Mouse (Mus musculus): ENCODE data around the gene Reck. TPM values are rescaled to one million over a fixed set of nuclear protein-coding genes. Genes with fewer than 3 reads are reported as not detected.

Reck gene
- polyA plus RNA-seq, 1 experiment from 2014 or later: 12.8 TPM

DNA sequence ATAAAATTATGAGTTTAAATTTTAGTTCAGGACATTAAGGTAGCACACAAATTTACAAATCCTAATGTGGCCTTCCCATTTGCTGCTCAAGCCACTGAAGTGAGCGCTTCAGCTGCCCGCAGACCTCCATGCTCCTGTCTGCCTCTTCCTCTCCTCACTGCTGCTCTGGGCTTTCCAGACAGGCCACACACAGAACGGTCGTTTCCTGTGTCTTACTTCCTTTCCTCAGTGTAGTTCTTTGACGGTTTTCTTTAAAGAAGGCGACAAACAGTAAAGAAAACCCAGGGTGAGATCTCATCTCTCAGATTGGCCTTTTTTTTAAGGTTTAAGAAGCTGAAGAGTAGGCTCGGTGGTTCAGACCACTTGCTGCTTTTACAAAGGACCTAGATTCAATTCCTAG is 28.4 kb downstream of the Reck start:
- no peak overlapping the region for H3K9ac ChIP-seq
- no peak overlapping the region for H3K27ac ChIP-seq (ENCODE audit: poor library complexity, severe bottlenecking)
- no peak for ATAC-seq (ENCODE audit: insufficient number of reproducible peaks, low FRiP score)
- H3K36me3 ChIP-seq: peaks cover 28% of the 10 kb centered on the region
- H3K4me3 ChIP-seq: no peak overlapping the region
- H3K4me1 ChIP-seq (replicated peaks): peaks cover 15% of the 10 kb centered on the region
- no peaks in the 10 kb centered on the region for H3K9me3 ChIP-seq (replicated peaks)
- H3K4me2 ChIP-seq: no peak overlapping the region
- WGBS: 62% methylated on average over 7 of the region's 7 CpGs
- no peaks in the 10 kb centered on the region for H3K27me3 ChIP-seq (replicated peaks)

DNA sequence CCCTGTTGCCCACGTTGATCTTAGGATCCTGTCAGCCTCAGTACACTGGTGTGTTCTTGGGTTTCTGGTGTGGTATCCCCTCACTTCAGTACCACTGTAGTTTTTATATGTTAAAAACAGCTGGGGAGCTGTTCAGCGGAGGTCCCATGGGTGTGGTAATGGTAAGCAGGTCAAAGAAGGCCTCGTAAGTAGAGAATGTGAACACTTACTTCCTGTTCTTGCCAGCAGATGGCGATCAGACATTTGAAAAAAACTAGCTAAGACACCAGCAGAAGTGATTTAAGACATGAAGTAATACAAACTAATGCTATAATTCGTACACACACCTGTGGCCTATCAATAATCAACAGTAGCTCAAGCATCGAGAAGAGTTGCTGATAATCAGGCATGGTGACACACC is 31.1 kb downstream of the Reck start:
- H3K27ac ChIP-seq (ENCODE audit: poor library complexity, severe bottlenecking): no peak overlapping the region
- no peak overlapping the region for H3K4me3 ChIP-seq
- no peak overlapping the region for H3K4me2 ChIP-seq
- H3K9me3 ChIP-seq (replicated peaks): no peaks in the 10 kb centered on the region
- WGBS: 29% methylated on average over 6 of the region's 6 CpGs
- no peaks in the 10 kb centered on the region for H3K27me3 ChIP-seq (replicated peaks)
- H3K9ac ChIP-seq: no peak overlapping the region
- H3K4me1 ChIP-seq (replicated peaks): no peaks in the 10 kb centered on the region
- no peak for ATAC-seq (ENCODE audit: insufficient number of reproducible peaks, low FRiP score)
- H3K36me3 ChIP-seq: peaks cover 31% of the 10 kb centered on the region

DNA sequence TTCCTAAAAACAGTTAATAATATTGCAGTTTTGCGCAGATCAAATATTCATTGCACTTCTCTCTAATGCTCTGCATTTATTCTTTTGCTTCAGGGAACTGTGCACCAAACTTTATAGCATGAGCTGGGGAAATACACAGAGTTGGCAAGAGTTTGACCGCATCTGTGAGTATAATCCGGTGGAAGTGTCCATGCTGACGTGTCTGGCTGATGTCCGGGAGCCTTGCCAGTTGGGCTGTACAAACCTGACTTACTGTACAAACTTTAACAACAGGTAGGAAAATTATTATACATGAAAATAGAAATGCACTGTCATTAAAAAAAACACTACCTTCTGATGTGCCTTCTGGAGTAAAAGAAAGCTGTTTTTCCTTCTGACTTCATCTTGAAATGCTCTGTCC is 42.9 kb downstream of the Reck start:
- ATAC-seq (ENCODE audit: insufficient number of reproducible peaks, low FRiP score): no peak
- H3K27ac ChIP-seq (ENCODE audit: poor library complexity, severe bottlenecking): no peak overlapping the region
- H3K4me1 ChIP-seq (replicated peaks): no peaks in the 10 kb centered on the region
- no peaks in the 10 kb centered on the region for H3K9me3 ChIP-seq (replicated peaks)
- H3K9ac ChIP-seq: no peak overlapping the region
- H3K4me3 ChIP-seq: no peak overlapping the region
- H3K27me3 ChIP-seq (replicated peaks): no peaks in the 10 kb centered on the region
- H3K4me2 ChIP-seq: no peak overlapping the region
- WGBS: 85% methylated on average over 5 of the region's 5 CpGs
- H3K36me3 ChIP-seq: peaks cover 63% of the 10 kb centered on the region

DNA sequence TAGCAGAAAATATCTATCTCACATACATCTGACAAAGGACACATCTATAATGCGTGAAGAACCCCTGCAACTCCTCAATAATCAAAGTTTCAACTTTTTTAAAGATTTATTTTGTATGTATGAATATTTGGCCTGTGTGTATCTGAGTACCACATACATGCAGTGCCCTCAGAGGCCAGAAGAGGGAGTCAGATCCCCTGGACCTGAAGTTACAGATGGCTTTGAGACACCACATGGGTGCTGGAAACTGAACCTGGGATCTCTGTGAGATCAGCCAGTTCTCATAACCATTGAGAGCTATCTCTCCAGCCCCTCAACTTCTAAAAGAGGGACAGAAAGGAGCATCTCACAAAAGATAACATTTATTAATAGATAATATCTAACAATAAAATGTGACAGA is 45.3 kb downstream of the Reck start:
- Histone ChIP-seq H3K4me2 (no peak overlapping the region), H3K36me3 (peaks cover 52% of the 10 kb centered on the region), H3K9ac (no peak overlapping the region), H3K27ac (ENCODE audit: poor library complexity, severe bottlenecking) (no peak overlapping the region), H3K4me3 (no peak overlapping the region), H3K4me1 (replicated peaks) (no peaks in the 10 kb centered on the region), H3K27me3 (replicated peaks) (no peaks in the 10 kb centered on the region), H3K9me3 (replicated peaks) (no peaks in the 10 kb centered on the region)
- no peak for ATAC-seq (ENCODE audit: insufficient number of reproducible peaks, low FRiP score)
- 86% methylated on average over 1 of the region's 1 CpGs for WGBS

DNA sequence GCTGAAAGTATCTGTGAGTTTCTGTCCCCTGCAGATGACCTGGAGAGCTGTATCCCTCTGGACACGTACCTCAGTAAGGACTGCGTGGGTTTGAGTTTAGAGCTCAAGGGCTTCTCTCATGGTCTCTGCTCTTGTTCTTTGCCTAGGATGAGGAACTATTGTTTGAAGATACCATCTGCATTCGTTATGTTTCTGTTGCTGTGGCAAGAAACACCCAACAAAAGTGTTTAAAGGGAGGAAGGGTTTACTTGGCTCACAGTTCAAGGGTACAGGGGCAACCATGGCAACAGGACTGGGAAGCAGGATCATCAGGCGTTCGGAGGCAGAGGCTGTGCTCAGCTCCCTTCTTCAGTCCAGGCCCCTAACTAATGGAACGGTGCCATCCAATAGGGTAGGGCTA is 49.8 kb downstream of the Reck start:
- no peaks in the 10 kb centered on the region for H3K9me3 ChIP-seq (replicated peaks)
- no peak overlapping the region for H3K9ac ChIP-seq
- 87% methylated on average over 6 of the region's 6 CpGs for WGBS
- H3K4me3 ChIP-seq: no peak overlapping the region
- no peaks in the 10 kb centered on the region for H3K4me1 ChIP-seq (replicated peaks)
- peaks cover 65% of the 10 kb centered on the region for H3K36me3 ChIP-seq
- no peak overlapping the region for H3K27ac ChIP-seq (ENCODE audit: poor library complexity, severe bottlenecking)
- H3K27me3 ChIP-seq (replicated peaks): no peaks in the 10 kb centered on the region
- no peak overlapping the region for H3K4me2 ChIP-seq
- ATAC-seq (ENCODE audit: insufficient number of reproducible peaks, low FRiP score): no peak

DNA sequence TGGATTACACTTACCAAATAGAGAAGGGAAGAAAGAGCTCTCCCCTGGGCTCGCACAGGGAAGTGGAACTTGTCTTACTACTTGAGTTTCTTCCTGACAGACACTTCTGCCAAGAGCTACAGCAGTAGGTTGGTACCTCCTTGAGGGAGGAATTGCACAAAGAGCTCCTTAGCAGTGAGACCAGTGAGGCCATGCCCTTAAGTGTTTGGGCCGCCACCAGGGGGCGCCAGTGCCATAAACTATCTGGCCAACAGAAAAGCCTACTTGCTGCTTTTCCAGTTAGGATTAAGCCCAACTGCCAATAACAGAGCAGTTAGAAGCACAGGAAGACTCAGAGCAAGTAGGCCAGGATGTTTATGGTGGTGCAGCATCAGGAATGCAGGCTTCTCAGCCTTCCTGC is 50.4 kb downstream of the Reck start:
- no peaks in the 10 kb centered on the region for H3K9me3 ChIP-seq (replicated peaks)
- H3K4me2 ChIP-seq: no peak overlapping the region
- WGBS: 9% methylated on average over 3 of the region's 3 CpGs
- no peak overlapping the region for H3K4me3 ChIP-seq
- no peak overlapping the region for H3K27ac ChIP-seq (ENCODE audit: poor library complexity, severe bottlenecking)
- H3K27me3 ChIP-seq (replicated peaks): no peaks in the 10 kb centered on the region
- peaks cover 65% of the 10 kb centered on the region for H3K36me3 ChIP-seq
- H3K4me1 ChIP-seq (replicated peaks): no peaks in the 10 kb centered on the region
- H3K9ac ChIP-seq: no peak overlapping the region
- ATAC-seq (ENCODE audit: insufficient number of reproducible peaks, low FRiP score): peak; percentile 72

DNA sequence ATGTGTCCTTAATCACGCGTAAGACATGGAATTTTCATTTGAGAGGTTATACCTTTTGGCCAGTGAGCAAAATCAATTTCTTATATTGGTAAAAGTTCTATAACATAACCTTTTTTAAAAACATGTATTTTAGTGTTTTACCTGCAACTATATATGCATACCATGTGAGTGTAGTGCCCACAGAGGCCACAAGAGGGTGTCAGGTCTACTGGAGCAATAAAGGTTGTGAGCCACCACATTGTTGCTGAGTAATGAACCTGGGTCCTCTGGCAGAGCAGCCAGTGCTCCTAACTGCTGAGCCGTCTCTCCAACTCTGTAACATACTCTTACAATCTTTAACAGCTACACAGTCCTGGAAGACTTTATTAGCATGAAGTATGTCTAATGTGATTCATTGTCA is 52.5 kb downstream of the Reck start:
- peaks cover 78% of the 10 kb centered on the region for H3K36me3 ChIP-seq

DNA sequence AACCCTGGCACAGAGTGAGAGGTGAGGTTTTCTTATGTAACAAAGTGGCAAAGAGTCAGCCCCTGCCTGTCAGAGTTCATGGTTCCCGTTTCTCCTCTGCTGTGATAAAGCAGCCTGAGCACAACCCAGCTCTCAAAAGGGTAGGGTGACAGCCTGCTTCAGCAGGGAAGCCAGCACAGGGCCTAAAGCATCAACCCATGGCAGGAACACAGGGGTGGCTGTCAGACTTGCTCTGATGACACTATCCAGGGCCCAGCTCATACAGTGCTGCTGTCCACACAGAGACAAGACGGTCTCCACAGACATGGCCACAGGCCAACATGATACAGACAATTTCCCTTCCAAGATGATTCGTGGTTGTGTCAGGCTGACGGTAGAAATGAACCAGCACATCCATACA is 56.5 kb downstream of the Reck start:
- H3K27ac ChIP-seq (ENCODE audit: poor library complexity, severe bottlenecking): no peak overlapping the region
- H3K9ac ChIP-seq: no peak overlapping the region
- H3K36me3 ChIP-seq: peaks cover 75% of the 10 kb centered on the region
- H3K4me1 ChIP-seq (replicated peaks): 0 out of 2 replicates have a peak, but pooled peaks cover 5% of the 10 kb centered on the region
- no peak overlapping the region for H3K4me3 ChIP-seq
- WGBS: 42% methylated on average over 4 of the region's 4 CpGs
- no peaks in the 10 kb centered on the region for H3K27me3 ChIP-seq (replicated peaks)
- no peaks in the 10 kb centered on the region for H3K9me3 ChIP-seq (replicated peaks)
- H3K4me2 ChIP-seq: no peak overlapping the region
- peak; percentile 55; the same call in 1 of the 2 replicates for ATAC-seq (ENCODE audit: insufficient number of reproducible peaks, low FRiP score)

More for the DNA sequence above, 52.5 kb downstream of the Reck start:
- H3K4me1 ChIP-seq (replicated peaks): 0 out of 2 replicates have a peak, but pooled peaks cover 4% of the 10 kb centered on the region
- 88% methylated on average over 3 of the region's 3 CpGs for WGBS
- H3K9ac ChIP-seq: no peak overlapping the region
- no peak overlapping the region for H3K4me3 ChIP-seq
- ATAC-seq (ENCODE audit: insufficient number of reproducible peaks, low FRiP score): no peak
- no peak overlapping the region for H3K4me2 ChIP-seq
- H3K27me3 ChIP-seq (replicated peaks): no peaks in the 10 kb centered on the region
- no peak overlapping the region for H3K27ac ChIP-seq (ENCODE audit: poor library complexity, severe bottlenecking)
- no peaks in the 10 kb centered on the region for H3K9me3 ChIP-seq (replicated peaks)

DNA sequence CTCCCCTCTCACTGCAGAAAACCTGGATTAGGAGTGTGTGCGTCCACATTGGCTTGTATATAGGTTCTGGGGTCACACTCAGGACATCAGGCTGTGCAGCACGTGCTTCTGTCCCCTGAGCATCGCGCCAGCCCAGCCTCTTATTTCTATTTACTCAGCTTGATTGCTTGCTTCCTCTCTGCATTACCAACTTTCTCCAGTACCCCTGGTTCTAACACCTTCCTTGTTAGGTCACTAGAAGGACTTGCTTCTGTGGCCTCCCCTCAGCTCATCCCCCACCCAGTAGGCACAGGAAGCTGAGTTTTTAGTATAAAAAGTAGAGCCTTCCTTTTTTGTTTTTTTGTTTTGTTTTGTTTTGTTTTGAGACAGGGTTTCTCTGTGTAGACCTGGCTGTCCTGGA is 60.9 kb downstream of the Reck start:
- Histone ChIP-seq H3K4me1 (replicated peaks) (0 out of 2 replicates have a peak, but pooled peaks cover 6% of the 10 kb centered on the region), H3K4me2 (no peak overlapping the region), H3K27me3 (replicated peaks) (no peaks in the 10 kb centered on the region), H3K9me3 (replicated peaks) (no peaks in the 10 kb centered on the region), H3K36me3 (peaks cover 59% of the 10 kb centered on the region), H3K27ac (ENCODE audit: poor library complexity, severe bottlenecking) (no peak overlapping the region), H3K4me3 (no peak overlapping the region), H3K9ac (no peak overlapping the region)
- ATAC-seq (ENCODE audit: insufficient number of reproducible peaks, low FRiP score): no peak
- 67% methylated on average over 4 of the region's 4 CpGs for WGBS

DNA sequence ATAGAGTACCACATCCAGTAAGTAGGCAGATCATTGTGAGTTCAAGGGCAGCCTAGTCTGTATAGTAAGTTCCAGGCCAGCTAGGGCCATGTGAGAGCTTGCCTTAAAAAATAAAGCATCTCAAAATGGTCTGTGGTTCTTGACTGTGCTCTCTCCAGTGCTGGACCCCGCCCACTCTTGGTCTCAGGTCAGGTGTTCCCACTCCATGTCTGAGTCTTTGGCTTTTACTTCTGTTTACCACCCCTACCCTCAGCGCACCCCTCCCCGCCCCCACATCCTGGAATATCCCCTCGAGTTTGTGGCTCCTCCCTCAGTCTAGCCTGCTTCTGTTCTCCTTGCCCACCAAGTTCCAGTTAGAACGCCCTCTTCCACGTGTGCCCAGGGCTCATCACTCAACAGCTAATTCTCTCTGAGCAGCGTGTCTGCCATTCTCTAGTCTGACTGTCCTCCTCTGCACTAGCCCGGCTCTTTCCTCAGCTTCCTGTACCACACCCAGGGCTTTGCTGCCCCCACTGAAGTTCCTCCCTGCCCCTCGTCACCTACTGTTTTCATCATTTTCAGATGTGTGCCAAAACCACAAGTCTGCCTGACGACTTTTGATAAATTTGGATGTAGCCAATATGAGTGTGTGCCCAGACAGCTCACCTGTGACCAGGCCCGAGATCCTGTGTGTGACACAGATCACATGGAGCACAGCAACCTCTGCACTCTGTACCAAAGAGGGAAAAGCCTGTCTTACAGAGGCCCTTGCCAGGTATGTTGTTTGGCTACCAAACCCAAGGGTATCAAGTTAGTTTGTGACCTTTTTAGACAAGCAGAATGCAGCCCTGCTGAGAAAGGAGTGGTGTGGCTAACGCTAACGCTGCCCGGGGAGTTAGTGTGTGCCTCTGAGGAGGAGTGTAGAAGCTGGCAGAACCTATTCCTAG is 61.7 kb downstream of the Reck start:
- Histone ChIP-seq H3K27me3 (replicated peaks) (no peaks in the 10 kb centered on the region), H3K9me3 (replicated peaks) (no peaks in the 10 kb centered on the region), H3K9ac (no peak overlapping the region), H3K4me3 (no peak overlapping the region), H3K36me3 (peaks cover 55% of the 10 kb centered on the region), H3K4me2 (no peak overlapping the region), H3K4me1 (replicated peaks) (0 out of 2 replicates have a peak, but pooled peaks cover 3% of the 10 kb centered on the region), H3K27ac (ENCODE audit: poor library complexity, severe bottlenecking) (no peak overlapping the region)
- WGBS: 72% methylated on average over 14 of the region's 14 CpGs
- ATAC-seq (ENCODE audit: insufficient number of reproducible peaks, low FRiP score): 0 out of 2 replicates have a peak, but pooled peaks have one; percentile 29

DNA sequence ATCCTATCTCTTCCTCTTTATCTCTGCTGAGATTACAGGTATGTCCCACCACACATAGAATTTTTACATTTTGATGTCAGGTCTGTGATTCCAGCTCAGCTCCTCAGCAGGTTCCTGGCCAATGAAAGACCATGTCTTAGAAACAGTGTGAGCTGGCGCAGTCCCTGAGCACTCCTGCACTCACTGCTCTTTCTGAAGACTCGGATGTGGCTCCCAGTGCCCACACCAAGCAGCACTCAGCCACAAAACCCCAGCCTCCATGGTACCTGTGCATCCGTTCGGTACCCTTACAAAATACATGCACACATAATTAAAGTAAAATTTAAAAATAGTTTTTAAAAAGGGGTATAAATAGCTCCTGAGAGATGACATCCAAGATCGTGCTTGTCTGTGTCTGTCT is 66.0 kb downstream of the Reck start:
- Histone ChIP-seq H3K4me2 (no peak overlapping the region), H3K36me3 (peaks cover 64% of the 10 kb centered on the region)
- WGBS: 87% methylated on average over 5 of the region's 5 CpGs

More for the DNA sequence above, 66.0 kb downstream of the Reck start:
- Histone ChIP-seq H3K4me1 (replicated peaks) (0 out of 2 replicates have a peak, but pooled peaks cover 3% of the 10 kb centered on the region), H3K9me3 (replicated peaks) (no peaks in the 10 kb centered on the region), H3K27me3 (replicated peaks) (no peaks in the 10 kb centered on the region), H3K4me3 (no peak overlapping the region), H3K9ac (no peak overlapping the region), H3K27ac (ENCODE audit: poor library complexity, severe bottlenecking) (no peak overlapping the region)
- no peak for ATAC-seq (ENCODE audit: insufficient number of reproducible peaks, low FRiP score)

Measured in heart, embryonic 12.5 days (tissue).